Mouse (Mus musculus) E14TG2a.4 (cell line): ENCODE measurements around the gene Il4.

Experiments used
- CTCF ChIP-seq: conservative IDR thresholded peaks from 2 replicates; pipeline ENCODE4 v1.5.1; 2014; ENCODE audit warnings: low read length
- POU5F1 ChIP-seq: IDR thresholded peaks from 2 replicates; pipeline ENCODE4 v1.6.1; 2014; ENCODE audit warnings: low read length, borderline replicate concordance

GRCm38 (mm10) chr11:53636183-53636646, 17.7 kb upstream of the Il4 start:
- no peak for TF ChIP-seq CTCF
- TF ChIP-seq POU5F1: no peak
